Mouse (Mus musculus): ENCODE measurements around the gene Arhgap1. TPM values are rescaled to one million over a fixed set of nuclear protein-coding genes. Genes with fewer than 3 reads are reported as not detected.
"Not testable (repeated sequence)": the region's sequence is repeated elsewhere in the genome, so short reads cannot be mapped to it uniquely, and the experiment has no call there.

The Arhgap1 gene
- total RNA-seq (2021) = 10 to 100 TPM; 22.1 to 26.5 TPM
- long read RNA-seq, experiment 1, partial matches to known transcripts = 4 of 9 reads
- long read RNA-seq, experiment 1, other reads (novel, unspliced or antisense) = 2 of 9 reads
- long read RNA-seq, experiment 2, partial matches to known transcripts = 0 of 1 reads
- long read RNA-seq, experiment 2, other reads (novel, unspliced or antisense) = 1 of 1 reads

DNA sequence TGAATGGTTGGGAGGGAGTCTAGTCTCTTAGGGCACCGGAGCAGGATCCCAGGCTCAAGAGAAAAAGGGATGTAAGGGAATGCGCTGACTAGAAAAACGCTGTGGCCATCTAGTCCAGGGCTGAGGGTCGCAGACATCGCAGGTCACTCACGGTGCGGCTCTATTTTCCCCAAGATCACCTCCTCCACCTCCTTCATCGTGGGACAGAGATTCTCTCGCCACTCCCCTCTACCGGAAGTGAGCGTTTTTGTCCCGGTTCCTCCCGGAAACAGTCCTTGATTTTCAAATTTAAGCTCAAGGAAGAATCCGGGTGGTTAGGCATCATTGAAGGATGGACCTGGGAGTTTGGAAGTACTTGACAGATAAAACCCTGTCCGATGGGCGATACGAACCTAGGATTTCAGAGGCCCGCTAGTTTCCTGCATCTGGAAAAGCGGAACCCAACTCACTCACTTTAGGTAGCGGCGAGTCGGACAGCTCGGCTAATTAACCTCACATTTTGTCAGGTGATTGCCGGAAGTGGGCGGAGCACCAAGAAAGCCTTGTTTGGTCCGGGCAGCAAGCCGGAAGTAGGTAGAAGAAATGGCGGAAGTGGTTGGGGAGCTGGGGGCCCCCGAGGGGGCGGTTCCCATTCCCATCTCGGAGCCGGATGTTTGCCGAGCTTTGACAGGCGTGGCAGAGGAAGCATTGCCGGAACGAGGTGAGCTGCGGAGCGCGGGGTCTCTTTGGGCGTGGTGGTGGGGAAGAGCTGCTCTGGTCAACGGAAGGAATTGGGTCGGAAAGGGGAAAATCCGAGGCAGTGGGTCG, at the start of gene Arhgap1, which contains the start of gene Zfp408:
TSS of gene Arhgap1 (plus strand) at position 308 of the 807 bp plus-strand sequence.
TSS of gene Zfp408 (minus strand) at position 239 of the 807 bp plus-strand sequence.
- DNase-seq = peak; percentile 98 to 99

GRCm38 (mm10) chr2:91600475-91600874, 49.2 kb upstream of the Arhgap1 start:
- no peak for DNase-seq

DNA sequence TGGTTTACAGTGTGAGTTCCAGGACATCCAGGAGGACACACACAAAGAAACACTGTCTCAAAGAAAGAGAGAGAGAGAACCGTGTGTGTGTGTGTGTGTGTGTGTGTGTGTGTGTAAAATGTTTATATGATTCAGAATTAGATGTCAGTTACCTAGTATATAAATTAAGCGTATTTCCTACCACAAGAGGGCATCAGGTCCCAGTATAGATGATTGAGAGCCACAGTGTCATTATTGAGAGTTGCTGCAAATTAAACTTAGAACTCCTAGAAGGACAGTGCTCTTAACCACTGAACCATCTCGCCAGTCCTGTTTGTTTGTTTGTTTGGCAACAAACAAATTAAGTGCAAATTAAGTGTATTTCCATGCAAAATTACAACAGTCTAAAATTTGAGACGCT, 47.3 kb upstream of the Arhgap1 start:
- no peak for DNase-seq

GRCm38 (mm10) chr2:91609370-91609769, 40.3 kb upstream of the Arhgap1 start:
- DNase-seq = not testable (repeated sequence)

DNA sequence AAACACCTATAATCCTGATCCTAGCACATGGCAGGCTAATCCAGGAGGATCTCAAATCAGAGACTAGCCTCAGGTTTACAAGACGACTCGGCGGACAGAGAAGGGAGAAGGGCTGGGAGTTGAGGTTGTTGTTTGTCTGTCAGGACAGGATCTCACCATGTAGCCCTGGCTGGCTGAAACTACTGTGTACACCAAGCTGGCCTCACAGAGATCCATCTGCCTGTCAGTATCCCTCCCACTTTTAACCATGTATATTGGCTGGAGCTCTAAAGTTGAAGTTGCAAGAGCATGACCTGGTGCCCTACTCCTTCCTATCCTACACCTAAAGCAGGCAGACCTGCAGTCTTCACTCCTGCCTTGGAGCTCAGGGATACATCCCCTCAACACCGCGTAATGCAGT, 27.3 kb upstream of the Arhgap1 start:
- no peak for DNase-seq

GRCm38 (mm10) chr2:91623366-91623765, 26.3 kb upstream of the Arhgap1 start:
- not testable (repeated sequence) for DNase-seq

- no peak for DNase-seq
These were observed 22.2 kb upstream of the Arhgap1 start for GRCm38 (mm10) chr2:91627486-91627885.

DNA sequence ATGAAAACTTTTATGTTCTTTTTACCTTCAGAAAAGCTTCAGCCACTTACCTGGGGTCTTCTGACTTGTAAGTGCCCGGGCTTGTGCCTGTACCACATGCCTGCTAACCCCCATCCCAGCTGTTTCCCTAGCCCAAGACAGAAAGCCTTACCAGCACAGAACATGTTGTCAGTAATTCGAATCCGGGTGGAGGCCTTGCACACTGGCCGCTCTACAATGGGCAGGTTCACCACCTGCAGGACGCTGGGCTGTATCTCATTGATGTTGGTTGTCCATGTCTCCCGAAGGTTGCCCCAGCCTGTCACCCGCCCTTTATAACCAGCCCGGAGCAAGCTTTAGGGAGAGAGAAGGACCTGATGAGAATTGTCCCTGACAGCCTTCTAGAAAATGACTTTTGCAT, 21.5 kb upstream of the Arhgap1 start:
- DNase-seq = no peak

DNA sequence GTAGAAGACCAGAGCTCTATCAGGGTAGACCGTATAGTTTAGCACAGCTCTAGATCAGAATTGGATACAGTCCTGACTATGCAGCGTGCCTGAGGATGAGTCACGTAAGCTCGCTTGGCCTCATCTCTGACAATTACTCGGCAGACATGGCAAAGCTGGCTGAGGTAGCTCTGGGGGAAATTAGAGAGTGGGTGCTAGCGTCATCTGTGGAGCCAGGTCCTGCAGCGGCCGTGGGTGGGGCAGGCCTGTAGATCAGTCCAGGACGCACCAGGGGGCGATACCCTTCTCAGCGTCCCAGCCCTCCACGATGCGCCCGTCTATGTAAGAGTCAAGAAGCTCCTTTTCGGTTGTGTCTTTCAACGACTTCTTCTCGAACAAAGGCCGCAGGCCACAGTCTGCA, 20.0 kb upstream of the Arhgap1 start:
- DNase-seq = no peak

DNA sequence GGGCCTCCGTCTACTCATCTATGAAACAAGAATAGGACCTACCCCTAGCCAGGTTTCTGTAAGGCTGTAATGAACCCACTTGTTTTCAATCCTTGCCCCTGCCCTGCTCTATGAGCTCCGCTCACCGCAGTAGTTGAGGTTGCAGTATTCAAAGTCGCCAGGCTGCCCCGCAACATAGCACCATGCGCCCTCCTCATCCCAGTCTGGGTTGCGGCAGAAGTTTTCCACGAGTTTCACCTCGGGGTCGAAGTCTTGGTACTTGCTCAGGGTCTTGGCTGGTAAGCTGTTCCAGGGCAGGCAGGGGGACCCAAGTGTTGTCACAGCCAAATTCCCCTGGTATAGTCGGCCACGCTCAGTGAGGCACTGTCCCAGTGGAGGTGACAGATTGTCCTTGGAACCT, 19.3 kb upstream of the Arhgap1 start:
- no peak for DNase-seq

DNA sequence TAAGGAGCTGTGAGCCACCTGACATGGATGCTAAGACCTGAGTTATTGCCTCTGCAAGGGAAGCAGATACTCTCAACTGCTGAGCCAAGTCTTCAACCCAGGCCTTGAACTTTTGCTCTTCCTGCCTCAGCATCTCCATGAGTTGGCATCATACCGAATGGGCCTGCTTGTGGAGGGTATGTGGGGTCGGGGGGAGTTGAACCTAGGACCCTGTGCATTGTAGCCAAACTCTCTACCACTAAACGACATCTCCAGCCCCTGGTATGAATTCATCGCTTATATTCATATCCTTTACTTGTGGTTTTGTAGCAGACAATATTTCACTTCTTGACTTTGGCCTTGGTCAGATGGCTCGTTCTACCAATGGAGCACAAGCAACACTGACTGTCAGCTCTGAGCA, 17.8 kb upstream of the Arhgap1 start:
- no peak for DNase-seq

DNA sequence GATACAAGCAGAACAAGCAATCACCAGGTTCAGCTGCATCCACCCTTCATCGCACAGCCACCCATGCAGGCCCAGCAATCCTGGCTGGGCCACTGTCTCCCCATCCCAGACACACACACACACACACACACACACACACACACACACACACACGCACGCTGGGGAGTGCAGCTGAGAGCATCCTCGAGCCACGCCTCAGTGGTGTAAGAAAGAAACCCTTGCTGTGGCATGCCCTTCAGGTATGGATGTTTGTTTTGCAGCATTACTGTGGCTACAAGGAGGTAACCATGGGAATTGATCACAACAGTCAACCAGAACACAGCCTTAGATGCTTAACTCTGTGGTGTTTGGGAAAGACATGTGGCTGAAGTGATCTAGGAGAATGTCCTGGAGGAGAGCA, 17.3 kb upstream of the Arhgap1 start:
- DNase-seq = no peak

DNA sequence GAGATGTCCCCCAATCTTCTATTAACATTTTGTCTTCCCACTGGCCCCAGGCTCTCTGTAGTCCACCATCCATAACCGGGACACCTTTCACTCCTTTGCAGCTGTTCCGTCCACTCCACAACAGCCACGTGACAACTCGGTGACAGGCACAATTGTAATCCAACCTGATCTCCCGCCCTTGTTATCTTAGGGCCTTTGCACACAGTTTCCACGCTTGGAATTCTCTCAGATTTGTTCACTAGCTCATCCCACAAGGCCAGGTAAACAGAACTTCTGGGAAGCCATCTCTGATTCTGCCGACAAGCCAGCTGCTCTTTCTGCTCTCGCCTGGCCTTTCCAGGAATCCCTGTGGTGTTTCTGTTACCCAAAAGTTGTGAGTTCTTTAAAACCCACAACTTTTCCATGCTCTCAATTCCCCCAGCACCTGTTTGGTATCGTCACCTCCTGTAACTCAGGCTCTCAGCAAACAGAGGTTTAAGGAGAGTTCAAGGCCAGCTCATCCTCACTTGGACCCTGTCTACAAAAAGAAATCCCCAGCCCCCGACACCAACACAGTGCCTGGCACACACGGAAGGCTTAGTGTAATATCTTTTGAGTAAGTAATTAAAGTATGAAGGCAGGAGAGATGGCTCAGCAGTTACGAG, 16.2 kb upstream of the Arhgap1 start:
- DNase-seq = no peak

- DNase-seq = no peak
These were observed 14.8 kb upstream of the Arhgap1 start for GRCm38 (mm10) chr2:91634841-91635240.

- no peak for DNase-seq
These were observed 14.2 kb upstream of the Arhgap1 start for GRCm38 (mm10) chr2:91635486-91635885.

GRCm38 (mm10) chr2:91636229-91636628, 13.4 kb upstream of the Arhgap1 start, which contains the start of gene F2:
Gene F2, minus strand, starts transcription at chr2:91636414.
- no peak for DNase-seq

DNA sequence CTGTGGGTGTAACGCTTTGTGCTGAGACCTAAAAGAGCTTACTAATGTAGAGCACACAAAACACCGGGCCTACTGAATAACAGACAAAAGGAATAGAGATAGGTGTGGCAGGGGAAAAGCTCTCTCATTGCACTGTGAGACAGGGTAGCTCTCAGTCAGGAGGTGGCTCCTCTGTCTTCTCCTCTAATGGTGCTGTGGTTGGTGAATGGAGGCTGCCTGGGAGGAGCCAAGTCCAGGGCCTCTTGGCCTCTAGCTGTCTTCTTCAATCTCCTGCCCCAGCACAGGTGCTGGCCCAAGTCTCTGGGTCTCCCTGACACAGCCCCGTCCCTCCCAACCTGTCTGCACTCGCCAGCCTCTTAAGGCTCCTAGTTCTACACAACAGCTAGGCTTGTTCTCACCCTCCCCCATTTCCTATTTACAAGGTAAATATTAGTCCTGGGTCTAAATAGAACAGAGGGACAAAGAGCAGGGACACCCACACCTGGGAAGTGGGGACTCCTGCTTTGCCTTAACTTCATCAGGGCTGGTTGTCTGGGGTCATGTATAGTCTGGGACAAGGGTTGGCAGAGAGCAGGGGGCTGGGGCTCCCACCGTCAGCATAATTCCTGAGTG, 12.8 kb upstream of the Arhgap1 start:
- no peak for DNase-seq

DNA sequence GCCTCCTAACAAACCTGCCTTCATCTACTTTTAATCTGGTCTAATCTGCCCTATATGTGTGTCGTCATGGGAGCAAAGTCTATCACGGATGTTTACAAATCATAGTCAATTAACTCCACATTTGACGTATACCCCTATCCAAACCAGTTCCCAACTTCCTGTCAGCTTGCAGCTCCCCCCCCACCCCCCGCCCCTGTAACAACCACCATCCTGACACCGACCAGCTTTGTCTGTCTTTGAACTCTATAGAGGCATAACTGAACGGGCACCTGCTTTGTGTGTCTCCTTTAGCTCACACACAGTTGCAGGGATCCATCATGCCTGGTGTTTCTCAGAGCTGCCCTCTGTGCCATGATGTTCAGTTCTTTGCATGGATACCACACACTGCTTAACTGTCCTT, 10.7 kb upstream of the Arhgap1 start:
- DNase-seq = no peak

DNA sequence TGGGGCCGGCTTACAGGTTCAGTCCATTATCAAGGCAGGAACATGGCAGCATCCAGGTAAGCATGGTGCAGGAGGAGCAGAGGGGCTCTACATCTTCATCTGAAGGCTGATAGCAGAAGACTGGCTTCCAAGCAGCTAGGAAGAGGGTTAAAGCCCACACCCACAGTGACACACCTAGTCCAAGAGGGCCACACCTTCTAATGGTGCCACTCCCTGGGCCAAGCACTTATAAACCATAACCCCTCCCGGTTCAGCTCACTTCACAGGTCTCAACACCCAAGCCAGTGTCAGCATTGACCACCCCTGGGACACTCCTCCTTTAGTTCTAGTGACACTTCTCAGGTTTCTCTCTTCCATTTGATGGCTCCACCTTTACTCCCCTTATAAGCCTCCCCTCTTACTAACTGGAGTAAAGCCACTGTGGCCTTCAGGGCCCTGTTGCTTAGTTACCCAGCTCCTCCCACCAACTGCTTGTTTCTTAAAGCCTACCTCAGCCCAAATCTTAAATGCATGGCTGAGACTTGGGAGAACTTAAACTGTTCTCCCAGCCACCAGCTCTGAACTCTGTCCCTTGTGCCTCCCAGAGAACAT, 6.7 kb upstream of the Arhgap1 start:
- DNase-seq = no peak

DNA sequence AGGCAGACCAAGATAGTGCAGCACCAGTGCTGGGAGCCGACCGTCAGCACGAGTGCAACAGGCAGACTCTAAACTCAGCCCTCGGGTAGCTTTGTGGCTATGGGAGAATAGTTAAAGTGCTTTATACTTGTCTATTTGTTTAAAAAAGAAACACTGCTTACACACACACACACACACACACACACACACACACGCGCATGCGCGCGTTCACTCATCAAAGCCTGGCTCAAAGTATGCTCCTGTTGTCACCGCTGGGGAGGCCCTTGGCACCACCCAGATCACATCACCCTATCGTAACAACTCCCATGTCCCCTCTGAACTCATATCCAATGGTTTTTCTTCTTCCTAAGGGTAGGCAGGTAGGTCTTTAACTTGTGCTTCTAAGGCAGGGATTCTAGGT, 5.6 kb upstream of the Arhgap1 start:
- DNase-seq = no peak

GRCm38 (mm10) chr2:91645354-91645753, 4.3 kb upstream of the Arhgap1 start:
- no peak for DNase-seq

DNA sequence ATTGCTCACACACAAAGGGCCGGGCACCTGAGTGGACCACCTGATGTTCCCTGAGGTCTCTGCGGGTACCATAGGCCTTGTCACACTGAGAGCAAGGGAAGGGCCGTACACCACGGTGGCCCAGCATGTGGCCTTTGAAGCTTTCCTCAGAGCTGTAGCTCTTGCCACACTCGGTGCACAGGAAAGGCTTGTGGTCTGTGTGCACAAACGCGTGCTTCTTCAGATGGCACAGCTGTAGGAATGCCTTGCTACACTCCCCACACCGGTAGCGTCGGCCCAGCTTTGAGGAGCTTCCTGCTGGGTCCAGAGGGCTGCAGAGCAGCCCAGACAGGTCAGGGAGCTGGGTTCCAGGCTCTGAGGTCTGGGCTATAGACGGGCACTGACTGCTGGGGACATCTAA, 3.8 kb upstream of the Arhgap1 start:
- DNase-seq = no peak

Measured in heart, adult 18-20 months (tissue).